Mouse (Mus musculus): ENCODE results near the gene Tango6. TPM values are rescaled to one million over a fixed set of nuclear protein-coding genes. Genes with fewer than 3 reads are reported as not detected.
"Not testable (repeated sequence)": the region's sequence is repeated elsewhere in the genome, so short reads cannot be mapped to it uniquely, and the experiment has no call there.

The Tango6 gene
- polyA plus RNA-seq, 2 experiments from 2014 or later: 8.6 to 16.3 TPM

DNA sequence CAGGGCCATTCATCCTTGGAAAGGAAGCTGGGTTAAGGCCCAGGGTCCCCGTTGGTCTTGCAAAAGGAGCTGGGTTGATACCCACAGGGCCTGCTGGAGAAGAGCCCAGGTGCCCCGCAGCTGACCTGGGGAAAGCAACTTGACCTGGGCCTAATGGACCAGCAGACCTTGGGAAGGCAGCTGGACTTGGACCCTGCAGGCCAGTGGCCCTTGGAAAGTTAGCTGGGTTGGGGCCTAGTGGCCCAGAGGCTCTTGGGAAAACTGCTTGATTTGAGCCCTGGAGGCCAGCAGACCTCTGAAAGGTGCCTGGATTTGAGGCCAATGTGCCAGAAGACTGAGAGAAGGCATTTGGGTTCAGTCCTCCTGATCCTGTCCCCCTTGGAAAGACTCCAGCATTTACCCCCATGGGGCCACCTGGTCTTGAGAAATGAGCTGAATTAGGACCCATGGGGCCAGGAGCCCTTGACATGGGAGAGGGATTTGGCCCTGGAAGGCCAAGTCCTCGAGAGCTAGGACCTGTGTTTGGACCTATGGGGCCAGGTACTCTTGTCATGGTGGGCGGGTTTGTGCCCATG, 202.0 kb downstream of the Tango6 start:
- not testable (repeated sequence) for ATAC-seq

- ATAC-seq: peak; percentile 84
These were observed 204.7 kb downstream of the Tango6 start for GRCm38 (mm10) chr8:106887336-106888189.

DNA sequence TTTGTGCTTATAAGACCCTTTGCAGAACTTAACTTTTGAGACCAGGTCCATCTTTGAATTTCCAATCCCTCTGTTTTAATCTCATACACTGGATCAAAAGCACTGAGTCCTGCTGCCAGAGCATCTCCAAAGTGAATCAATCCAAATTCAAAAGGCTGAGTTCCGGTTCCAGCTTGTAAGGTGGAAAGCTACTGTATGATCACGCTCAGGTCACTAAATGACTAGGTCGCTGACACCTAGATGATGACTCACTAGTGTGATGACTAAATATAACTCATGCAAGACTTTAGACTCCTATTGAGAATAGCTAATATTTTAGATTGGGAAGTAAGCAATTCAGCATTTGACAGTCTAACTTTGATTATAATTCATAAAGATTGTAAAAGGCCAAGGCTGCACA, 205.9 kb downstream of the Tango6 start:
- no peak for ATAC-seq

GRCm38 (mm10) chr8:106892210-106892805, 209.4 kb downstream of the Tango6 start:
- peak; percentile 7 for ATAC-seq

DNA sequence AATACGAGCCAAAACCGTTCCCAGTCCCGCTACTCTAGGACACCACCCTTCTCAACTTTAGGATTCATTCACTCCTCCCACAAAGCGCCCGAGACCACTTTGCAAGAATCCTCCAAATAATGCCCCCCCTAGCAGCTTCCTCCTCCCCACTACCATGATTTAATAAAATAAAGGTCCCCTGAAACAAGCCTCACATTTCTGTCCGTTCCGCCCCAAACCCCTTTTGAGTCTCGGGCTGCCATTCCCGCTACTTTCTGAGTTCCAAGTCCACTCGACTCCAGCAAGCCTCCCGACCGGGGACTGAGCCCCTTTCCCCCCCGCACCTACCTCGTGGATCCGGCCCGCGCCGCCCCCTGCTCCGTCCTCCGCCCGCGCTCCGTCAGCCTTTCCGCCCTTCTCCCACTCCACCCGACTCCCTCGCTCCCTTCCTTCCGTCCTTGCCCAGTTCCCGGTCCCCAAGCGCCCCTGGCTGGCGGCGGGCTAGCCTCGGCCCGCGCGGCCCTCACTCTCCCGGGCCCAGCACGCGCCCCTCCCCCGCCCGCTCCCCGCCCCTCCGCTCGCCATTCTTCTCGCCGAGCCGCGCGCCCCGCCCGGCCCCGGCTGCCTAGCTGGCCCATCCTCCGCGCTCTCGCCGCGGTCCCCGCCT, 210.1 kb downstream of the Tango6 start:
- ATAC-seq: peak; percentile 36

- ATAC-seq: peak; percentile 90
These were observed 210.8 kb downstream of the Tango6 start, which contains the start of gene Utp4 for GRCm38 (mm10) chr8:106893481-106894156. Gene Utp4, plus strand, starts transcription at chr8:106893636.

GRCm38 (mm10) chr8:106899473-106899872, 216.6 kb downstream of the Tango6 start:
- ATAC-seq: no peak

Other genes starting within 250 kb of the Tango6 start
- gene 6030452D12Rik, start 182.5 kb upstream of the Tango6 start, polyA plus RNA-seq (2017; shearing (Covaris generic)): not detected
- gene Cdh3, start 172.2 kb upstream of the Tango6 start, polyA plus RNA-seq (2017; shearing (Covaris generic)): not detected
- gene Gm10073, start 109.6 kb upstream of the Tango6 start, polyA plus RNA-seq (2017; shearing (Covaris generic)): 10 to 100 TPM; 22.4 to 46.0 TPM
- under 1 TPM; 0.56 to 0.81 TPM for gene Cdh1, start 79.7 kb upstream of the Tango6 start, polyA plus RNA-seq (2017; shearing (Covaris generic))
- under 1 TPM; 0.10 to 0.13 TPM for gene Has3, start 187.2 kb downstream of the Tango6 start, polyA plus RNA-seq (2017; shearing (Covaris generic))
- 10 to 100 TPM; 53.2 to 64.3 TPM for gene Utp4, start 210.6 kb downstream of the Tango6 start, polyA plus RNA-seq (2017; shearing (Covaris generic))

Measured in CD4-positive, CD25-positive, alpha-beta regulatory T cell, adult 4 months (primary cell).